Mouse (Mus musculus) lung, adult 2 months (tissue): ENCODE measurements around the gene Cplx3.

ENCODE experiments used
- CTCF ChIP-seq: fragments of 200-500 bp; IDR thresholded peaks from 2 replicates; pipeline ENCODE4 v1.5.1; 2011; ENCODE audit warnings: mild to moderate bottlenecking, low read length, control low read depth; ENCODE audit not compliant: insufficient read depth
- POLR2A ChIP-seq: fragments of 200-500 bp; IDR thresholded peaks from 2 replicates; pipeline ENCODE4 v1.6.1; 2011; ENCODE audit warnings: low read depth, mild to moderate bottlenecking, control low read depth, low read length, borderline replicate concordance; ENCODE audit errors: extremely low read depth

GRCm38 (mm10) chr9:57597929-57598382, 8.1 kb downstream of the Cplx3 start:
- TF ChIP-seq CTCF, result no peak
- TF ChIP-seq POLR2A, result no peak
